Mouse (Mus musculus): ENCODE measurements at regions not wholly inside any gene's neighbourhood (a gene's known extent, or its start where the extent isn't known, plus 50 kb on each side); places are given as distances from the start of the nearest gene placed in this dataset.

GRCm38 (mm10) chr12:79956351-79956750 is 156.5 kb downstream of the Zfp36l1 start:
- TF ChIP-seq CTCF (IDR thresholded peaks at IDR 0.05 in 2 of 3, conservative IDR thresholded peaks at IDR 0.05 in 1 of 3; ENCODE audit: control insufficient read depth in 1 of 3, insufficient read depth in 1 of 3, low read depth in 2 of 3, low read length in 3 of 3, poor library complexity in 1 of 3, severe bottlenecking in 1 of 3) (no peak), POLR2A (IDR thresholded peaks at IDR 0.05; ENCODE audit: control insufficient read depth in 1 of 2, insufficient read depth in 1 of 2, low read depth in 1 of 2, low read length in 2 of 2, poor library complexity in 1 of 2) (no peak), TCF12 (IDR thresholded peaks at IDR 0.05; ENCODE audit: low read depth, low read length) (no peak), NRF1 (IDR thresholded peaks at IDR 0.05; ENCODE audit: insufficient read depth, low read depth, low read length, poor library complexity, severe bottlenecking) (no peak), E2F4 (IDR thresholded peaks at IDR 0.05; ENCODE audit: borderline replicate concordance, low read depth, low read length) (no peak), MYC (IDR thresholded peaks at IDR 0.05; ENCODE audit: low read depth, low read length) (no peak), MAFK (IDR thresholded peaks at IDR 0.05; ENCODE audit: borderline replicate concordance, low read depth, low read length) (no peak), ELF1 (IDR thresholded peaks at IDR 0.05; ENCODE audit: low read depth, low read length) (no peak), USF1 (IDR thresholded peaks at IDR 0.05; ENCODE audit: low read depth, low read length) (no peak), GABPA (IDR thresholded peaks at IDR 0.05; ENCODE audit: low read depth, low read length) (no peak), ZC3H11A (IDR thresholded peaks at IDR 0.05; ENCODE audit: low read depth, low read length) (no peak)
